Mouse (Mus musculus): ENCODE data around the gene Nkap.
"Not testable (repeated sequence)": the region's sequence is repeated elsewhere in the genome, so short reads cannot be mapped to it uniquely, and the experiment has no call there.

Nkap gene

DNA sequence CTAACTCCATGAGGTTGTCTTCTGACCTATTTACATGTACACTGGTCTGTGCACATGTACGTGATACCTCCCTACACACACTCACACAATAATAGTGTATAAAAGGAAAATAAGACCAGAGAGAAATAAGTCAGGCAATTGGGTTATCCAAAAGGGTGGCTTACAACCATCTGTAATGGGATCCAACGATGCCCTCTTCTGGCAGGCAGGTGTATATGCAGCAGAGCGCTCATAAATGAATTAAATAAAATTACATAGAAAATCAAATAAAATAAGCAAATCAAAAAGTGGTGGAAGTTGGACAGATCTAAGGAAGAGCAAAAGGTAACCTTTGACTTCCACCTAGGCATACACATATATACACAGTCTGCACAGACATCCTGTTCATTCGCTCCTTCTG is 31.2 kb downstream of the Nkap start:
- DNase-seq (ENCODE audit: low read depth, low spot score), result no peak

DNA sequence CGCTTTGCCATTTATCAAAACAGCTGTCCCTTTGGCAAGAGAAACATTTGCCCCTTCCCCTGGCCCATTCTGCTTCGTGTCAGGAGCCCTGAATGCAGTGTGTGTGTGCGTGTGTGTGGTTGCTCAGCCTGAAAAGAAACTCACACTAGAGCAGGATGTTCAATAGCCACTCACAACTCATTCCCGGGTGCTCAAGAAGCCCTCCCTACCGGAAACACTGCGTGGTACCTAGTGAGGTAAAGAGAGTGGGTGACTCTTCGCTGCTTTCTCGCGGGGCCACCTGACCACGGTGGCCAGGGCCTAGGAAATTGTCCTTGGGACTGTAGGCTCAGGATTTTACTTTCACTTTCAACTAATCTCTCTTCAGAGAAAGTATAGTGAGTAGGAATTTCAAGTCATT is 34.6 kb downstream of the Nkap start:
- DNase-seq (ENCODE audit: low read depth, low spot score), result no peak

DNA sequence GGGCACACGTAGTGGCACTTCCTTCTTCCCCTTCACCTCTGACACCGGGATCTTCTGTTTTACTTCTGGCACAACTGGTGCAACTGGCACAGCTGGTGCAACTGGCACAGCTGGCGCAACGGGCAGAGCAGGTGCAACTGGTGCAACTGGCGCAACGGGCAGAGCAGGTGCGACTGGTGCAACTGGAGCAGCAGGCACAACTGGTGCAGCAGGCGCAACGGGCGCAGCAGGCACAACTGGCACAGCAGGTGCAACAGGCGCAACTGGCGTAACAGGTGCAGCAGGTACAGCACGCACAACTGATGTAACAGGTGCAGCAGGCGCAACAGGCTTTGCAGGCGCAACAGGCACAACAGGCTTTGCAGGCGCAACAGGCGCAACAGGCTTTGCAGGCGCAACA is 36.5 kb downstream of the Nkap start:
- DNase-seq (ENCODE audit: low read depth, low spot score), result no peak

DNA sequence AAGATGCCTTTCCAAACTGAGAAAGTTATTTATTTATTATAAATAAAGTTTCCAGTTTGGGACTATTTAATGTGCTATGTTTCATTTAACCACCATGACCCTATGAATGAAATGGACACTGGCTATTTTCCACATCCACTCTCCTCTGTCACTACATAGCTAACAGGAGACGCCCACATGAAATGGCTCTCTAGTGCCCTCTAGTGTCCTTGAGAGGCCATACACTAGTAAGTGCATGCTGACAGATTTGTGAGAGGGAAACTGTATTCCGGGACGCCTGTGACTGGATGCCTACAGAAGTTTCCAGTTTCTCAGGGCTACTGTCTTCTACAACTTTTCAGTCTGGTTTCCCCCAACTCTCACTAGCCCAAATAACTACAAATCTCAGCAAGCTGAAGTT is 40.5 kb downstream of the Nkap start:
- peak; percentile 38 for DNase-seq (ENCODE audit: low read depth, low spot score)

DNA sequence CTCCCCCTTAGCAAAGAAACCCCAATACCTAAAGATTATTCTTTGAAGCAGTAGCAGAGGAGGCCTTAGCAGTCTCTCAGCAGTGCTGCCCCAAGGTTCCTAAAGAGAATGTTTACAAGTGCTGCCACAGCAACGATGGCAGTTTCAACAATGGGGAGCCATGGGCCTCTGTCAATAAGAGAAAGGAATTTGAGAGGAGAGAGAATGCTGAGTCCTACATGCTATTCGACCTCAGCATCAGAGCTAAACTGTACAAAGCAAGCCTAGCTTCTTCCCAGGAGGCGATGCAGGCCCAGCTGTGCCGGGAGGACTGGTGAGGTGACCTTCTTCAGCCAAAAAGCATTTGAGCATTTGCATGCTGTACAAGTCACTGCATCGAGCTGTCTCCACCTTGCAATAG is 42.1 kb downstream of the Nkap start, which contains the start of gene Akap14:
Akap14 (minus strand) TSS at position 101 of the 400 bp plus-strand sequence.
- DNase-seq (ENCODE audit: low read depth, low spot score), result no peak

DNA sequence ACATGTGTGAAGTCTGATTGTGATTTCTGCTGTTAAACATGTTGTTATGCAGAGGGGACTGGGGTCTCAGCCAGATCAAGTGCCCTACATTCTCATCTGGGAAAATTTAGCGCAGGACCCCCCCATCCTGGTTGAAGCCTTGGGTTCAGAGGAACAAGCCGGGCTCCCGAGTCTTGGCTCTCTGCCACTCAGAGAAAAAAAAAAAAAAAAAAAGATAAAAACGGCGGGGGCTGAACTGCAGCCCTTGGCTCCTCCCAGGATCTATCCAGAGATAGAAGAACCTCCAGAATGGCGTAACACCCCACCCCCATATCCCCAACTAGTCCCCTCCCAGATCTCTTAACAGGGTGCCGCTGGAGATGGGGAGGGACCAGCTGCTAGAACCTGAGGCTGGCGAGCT is 57.8 kb downstream of the Nkap start:
- DNase-seq (ENCODE audit: low read depth, low spot score), result not testable (repeated sequence)

DNA sequence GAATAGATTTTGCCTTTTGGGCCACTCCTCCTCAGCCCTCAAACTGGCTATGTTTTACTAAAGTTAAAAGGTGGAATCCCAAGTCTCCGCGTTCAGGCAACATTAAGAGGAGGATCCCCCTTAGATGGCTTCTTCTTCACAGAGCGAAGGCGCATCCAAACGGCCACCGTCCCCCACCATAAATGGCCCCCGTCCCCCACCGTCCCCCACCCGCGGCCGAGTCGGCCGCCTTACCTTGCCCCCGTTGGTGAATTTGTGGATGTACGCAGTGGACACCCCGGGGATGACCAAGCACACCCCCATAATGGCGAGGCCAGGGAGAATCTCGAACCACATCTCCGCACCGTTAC is 64.1 kb downstream of the Nkap start:
- DNase-seq (ENCODE audit: low read depth, low spot score), result no peak

DNA sequence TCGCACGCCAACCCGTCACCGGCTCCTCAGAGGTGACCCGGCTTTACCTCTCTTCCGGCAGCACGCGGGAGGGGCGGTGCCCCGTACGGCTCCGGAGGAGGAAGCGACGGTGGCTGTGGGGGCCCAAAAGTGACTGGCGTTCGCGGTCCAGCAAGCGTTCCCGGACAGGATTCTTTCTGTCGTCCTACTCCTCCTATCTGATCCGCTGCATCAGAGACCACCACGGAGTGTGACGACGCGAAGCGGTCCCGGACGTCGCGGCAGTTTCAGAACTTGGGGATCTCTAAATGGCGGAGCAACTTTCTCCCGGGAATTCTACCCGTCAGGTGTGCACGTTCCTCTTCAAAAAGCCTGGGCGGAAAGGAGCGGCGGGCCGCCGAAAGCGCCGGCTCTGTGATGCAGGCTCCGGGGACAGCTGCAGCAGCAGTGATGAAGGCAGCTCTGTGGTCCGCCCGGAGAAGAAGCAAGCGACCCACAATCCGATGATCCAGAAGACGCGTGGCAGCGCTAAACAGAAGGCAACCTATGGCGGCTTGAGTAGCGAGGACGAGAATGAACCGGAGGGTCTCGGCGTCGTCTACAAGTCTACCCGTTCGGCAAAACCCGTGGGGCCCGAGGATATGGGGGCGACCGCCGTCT is 64.6 kb downstream of the Nkap start, which contains the start of the genes Ndufa1 and Rnf113a1:
Ndufa1 (minus strand) TSS at position 59 of the 639 bp plus-strand sequence.
Rnf113a1 (plus strand) TSS at position 141 of the 639 bp plus-strand sequence.
- DNase-seq (ENCODE audit: low read depth, low spot score), result peak; percentile 39

DNA sequence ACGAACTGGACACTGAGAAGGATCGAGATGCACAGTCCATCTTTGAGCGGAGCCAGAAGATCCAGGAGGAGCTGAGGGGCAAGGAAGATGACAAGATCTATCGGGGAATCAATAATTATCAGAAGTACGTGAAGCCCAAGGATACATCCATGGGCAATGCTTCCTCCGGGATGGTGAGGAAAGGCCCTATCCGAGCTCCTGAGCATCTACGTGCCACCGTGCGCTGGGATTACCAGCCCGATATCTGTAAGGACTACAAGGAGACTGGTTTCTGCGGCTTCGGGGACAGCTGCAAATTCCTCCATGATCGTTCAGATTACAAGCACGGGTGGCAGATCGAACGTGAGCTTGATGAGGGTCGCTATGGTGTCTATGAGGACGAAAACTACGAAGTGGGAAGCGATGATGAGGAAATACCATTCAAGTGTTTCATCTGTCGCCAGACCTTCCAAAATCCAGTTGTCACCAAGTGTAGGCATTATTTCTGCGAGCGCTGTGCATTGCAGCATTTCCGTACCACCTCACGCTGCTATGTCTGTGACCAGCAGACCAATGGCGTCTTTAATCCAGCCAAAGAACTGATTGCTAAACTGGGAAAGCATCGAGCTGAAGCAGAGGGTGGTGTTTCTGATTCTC is 65.3 kb downstream of the Nkap start:
- no peak for DNase-seq (ENCODE audit: low read depth, low spot score)

DNA sequence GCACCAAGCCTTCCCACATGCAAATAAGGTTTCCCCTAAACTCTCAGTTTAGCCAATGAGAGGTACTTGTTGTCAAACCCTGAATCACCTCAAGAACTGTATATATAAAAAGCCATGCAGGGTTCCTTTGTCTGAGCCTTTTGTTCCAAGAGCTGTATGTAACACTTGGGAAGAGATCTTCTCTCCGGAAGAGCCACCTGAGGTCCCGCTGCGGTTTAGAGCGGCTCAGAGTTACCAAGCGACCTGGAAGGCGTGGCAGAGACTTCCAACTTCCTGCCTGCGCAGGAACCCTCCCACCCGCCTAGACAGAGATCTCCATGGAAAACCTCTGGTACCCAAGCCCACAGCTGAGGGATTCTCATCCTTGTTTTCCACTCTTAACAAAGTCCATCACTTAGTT is 72.1 kb downstream of the Nkap start:
- no peak for DNase-seq (ENCODE audit: low read depth, low spot score)
